Mouse (Mus musculus): ENCODE data around the gene 2010005H15Rik. TPM values are rescaled to one million over a fixed set of nuclear protein-coding genes. Genes with fewer than 3 reads are reported as not detected.
"Not testable (repeated sequence)": the region's sequence is repeated elsewhere in the genome, so short reads cannot be mapped to it uniquely, and the experiment has no call there.

The 2010005H15Rik gene
- not detected for total RNA-seq (2021)
- long read RNA-seq, partial matches to known transcripts = 0 of 1 reads
- long read RNA-seq, other reads (novel, unspliced or antisense) = 0 of 1 reads

DNA sequence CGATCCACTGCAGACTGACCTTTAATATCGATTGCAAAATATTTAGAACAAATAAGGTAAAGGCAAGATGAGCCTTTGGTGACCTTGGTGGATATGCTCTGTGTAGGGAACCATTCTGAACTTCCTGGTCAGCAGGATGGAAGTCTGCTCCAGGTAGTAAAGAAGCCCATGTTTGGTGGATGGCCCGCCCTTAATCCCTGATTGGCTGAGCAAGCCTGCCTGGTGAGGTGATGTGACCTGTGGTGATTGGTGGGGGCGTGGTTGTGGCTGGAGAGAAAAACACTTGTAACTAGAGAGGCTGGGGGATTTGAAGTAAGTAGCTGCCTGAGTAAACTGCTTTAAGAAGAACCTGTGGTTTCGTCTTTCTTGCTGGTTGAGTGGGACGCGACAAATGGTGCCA is at the start of gene 2010005H15Rik:
Gene 2010005H15Rik (plus strand): TSS at position 301 of the 400 bp plus-strand sequence.
- not testable (repeated sequence) for DNase-seq (ENCODE audit: low spot score in 2 of 2)

DNA sequence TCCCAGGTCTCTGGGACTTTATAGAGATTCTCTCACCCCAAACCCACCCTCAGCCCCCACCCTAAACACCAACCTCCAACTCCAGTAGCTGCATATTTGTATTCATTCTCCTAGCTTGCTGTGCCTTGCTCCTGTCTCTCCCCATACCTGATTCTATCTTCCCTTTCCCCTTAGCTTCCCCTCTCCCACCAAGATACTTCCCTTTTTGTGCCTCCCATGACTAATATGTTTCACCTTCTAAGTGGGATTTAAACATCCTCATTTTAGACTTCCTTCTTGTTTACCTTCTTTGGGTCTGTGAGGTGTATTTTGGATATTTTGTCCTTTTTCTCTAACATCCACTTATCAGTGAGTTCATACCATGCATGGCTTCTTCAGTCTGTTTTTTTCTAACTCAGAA is 45.2 kb upstream of the 2010005H15Rik start:
- no peak for DNase-seq (ENCODE audit: low spot score in 2 of 2)

DNA sequence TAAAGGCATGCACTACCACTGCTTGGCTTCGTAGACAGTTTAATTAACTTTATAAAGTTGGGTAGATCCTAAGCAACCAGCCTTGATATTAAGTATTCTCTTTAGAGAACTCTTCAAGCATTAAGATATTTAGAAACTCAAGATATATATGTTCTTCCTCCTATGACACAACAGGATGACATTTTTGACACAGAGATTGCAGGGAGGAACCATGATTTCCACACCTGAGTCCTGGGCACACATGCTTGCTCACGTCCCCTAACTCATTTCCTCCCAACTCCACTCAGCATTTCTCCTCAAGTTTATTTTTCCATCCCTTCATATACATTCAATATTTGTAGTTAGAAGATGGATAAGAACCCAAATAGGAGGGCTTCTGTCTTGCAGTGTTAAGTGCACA is 41.4 kb upstream of the 2010005H15Rik start:
- no peak for DNase-seq (ENCODE audit: low spot score in 2 of 2)

DNA sequence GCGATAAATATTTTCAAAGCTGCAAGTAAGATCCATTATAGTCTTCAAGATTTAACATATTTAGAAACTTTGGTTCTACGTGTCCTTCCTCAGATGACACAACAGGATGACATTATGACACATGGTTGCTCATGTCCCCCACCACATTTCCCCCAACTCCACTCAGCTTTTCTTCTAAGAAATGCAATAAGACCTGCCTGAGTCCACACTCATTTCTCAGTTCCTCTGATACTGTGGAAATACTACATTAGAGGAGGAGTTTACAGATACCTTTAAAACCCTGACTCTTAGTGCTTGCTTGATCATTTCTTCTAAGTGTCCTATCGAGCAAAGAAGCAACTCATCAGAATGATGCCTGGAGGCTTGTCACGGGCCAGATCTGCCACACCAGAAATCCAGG is 37.4 kb upstream of the 2010005H15Rik start, which contains the start of gene Gm5483:
Gene Gm5483 (plus strand): TSS at position 301 of the 400 bp plus-strand sequence.
- not testable (repeated sequence) for DNase-seq (ENCODE audit: low spot score in 2 of 2)

DNA sequence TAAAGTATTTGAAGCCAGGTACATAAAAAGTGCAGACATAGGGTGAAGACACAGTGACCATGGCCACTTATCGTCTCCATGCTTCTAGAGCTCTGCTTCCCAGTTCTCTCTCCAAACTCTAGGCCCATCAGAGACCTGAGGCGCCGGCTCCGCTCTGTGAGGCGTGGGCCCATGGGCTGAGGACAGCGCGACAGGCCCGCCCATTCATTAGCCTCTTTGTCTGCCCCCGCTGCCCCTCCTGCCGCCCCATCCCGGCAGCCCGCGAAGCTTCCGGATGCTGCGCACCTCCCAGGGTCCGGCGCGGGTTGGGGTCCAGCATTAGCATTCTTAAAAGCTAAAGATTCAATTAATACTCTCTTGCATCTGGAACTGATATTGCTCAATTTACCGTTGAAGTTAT is 22.0 kb upstream of the 2010005H15Rik start:
- DNase-seq (ENCODE audit: low spot score in 2 of 2) = no peak

DNA sequence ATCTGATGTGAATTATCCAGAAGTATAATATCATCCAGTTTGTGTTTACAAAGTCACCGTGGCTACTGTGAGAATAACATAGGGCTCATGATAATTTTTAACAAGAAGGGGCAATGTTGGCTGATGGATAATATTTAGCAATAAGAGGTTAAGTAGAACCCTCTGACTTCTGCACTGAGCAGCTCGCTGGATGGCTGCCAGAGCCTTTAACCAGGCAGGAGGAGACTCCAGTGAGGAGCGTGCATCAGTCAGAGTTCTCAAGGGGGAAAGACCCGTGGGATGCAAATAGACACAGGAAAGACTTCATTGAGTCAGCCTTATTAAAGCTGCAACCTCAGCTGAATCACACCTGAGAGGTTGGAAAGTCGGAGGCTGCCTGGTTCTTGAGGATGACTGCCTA is 17.4 kb upstream of the 2010005H15Rik start:
- DNase-seq (ENCODE audit: low spot score in 2 of 2) = no peak

DNA sequence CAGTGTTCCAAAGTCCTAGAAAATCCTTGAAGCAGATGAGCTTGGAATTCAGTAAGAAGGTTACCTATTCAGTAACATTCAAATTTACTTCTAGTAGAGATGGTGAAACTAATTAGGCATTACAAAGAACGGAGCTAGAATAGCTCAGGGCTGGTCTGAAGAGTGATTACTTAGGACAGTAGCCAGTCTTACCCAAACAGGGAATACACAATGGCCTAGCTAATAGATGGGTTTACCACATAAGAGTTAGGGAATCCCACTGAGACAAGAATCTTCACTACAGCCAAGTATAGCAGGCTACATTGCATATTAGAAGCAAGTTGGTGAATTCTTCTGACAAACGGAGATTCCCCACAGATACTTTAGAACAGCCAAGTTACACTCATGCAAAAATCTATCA is 15.6 kb upstream of the 2010005H15Rik start:
- not testable (repeated sequence) for DNase-seq (ENCODE audit: low spot score in 2 of 2)

DNA sequence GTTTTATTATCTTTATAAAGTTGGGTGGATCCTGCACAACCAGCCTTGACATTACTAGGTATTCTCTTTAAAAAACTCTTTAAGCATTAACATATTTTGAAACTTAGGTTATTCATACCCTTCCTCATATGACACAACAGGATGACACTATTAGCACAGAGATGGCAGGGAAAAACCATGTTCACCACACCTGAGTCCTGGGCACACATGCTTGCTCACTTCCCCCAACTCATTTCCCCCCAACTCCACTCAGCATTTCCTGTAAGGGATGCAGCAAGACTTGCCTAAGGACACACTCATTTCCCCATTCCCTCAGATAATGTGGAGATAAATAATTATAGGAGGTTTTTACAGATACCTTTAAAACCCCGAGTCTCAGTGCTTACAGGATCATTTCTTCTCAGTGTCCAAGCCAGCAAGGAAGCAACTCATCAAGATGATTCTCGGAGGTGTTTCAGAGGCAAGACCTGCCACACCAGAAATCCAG is 11.3 kb upstream of the 2010005H15Rik start, which contains the start of gene Gm5416:
Gene Gm5416 (plus strand): TSS at position 437 of the 487 bp plus-strand sequence.
- no peak for DNase-seq (ENCODE audit: low spot score in 2 of 2)

DNA sequence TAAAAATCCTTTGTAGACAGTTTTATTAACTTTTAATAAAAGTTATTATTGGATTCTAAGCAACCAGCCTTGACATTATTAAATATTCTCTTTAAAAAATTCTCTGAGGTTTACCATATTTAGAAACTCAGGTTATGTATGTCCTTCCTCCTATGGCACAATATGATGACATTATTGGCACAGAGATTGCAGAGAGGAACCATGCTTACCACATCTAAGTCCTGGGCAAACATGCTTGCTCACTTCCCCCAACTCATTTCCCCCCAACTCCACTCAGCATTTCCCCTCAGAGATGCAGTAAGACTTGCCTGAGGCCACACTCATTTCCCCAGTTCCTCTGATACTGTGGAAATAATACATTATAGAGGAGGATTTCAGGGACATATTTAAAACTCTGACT is 39.3 kb downstream of the 2010005H15Rik start:
- not testable (repeated sequence) for DNase-seq (ENCODE audit: low spot score in 2 of 2)

DNA sequence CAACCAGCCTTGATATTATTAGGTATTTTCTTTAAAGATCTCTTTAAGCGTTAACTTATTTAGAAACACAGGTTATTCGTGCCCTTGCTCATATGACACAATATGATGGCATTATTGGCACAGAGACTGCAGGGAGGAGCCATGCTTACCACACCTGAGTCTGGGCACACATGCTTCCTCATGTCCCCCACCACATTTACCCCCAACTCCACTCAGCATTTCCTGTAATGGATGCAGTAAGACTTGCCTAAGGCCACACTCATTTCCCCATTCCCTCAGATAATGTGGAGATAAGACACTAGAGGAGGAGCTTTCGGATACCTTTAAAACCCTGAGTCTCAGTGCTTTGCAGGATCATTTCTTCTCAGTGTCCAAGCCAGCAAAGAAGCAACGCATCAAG is 55.5 kb downstream of the 2010005H15Rik start, which contains the start of gene Stfa1:
Gene Stfa1 (plus strand): TSS at position 156 of the 400 bp plus-strand sequence.
- not testable (repeated sequence) for DNase-seq (ENCODE audit: low spot score in 2 of 2)

DNA sequence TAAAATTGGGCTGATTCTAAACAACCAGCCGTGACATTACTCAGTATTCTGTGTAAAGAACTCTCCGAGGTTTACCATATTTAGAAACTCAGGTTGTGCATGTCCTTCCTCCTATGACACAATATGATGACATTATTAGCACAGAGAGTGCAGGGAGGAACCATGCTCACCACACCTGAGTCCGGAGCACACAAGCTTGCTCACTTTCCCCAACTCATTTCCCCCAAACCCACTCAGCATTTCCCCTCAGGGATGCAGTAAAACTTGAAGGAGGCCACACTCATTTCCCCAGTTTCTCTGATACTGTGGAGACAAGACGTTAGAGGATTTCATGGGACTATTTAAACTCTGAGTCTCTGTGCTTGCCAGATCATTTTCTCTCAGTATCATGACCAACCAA is 67.9 kb downstream of the 2010005H15Rik start:
- DNase-seq (ENCODE audit: low spot score in 2 of 2) = no peak

Other genes starting within 250 kb of the 2010005H15Rik start
- 100 to 1,000 TPM in 1 of 2 experiments, 10 to 100 TPM in 1; 96.2 to 102 TPM for gene Kpna1, start 242.7 kb upstream of the 2010005H15Rik start, total RNA-seq (2021)
- 1 to 10 TPM; 4.5 to 5.8 TPM for gene Wdr5b, start 180.3 kb upstream of the 2010005H15Rik start, total RNA-seq (2021)
- gene Fam162a, start 149.9 kb upstream of the 2010005H15Rik start, total RNA-seq (2021) = 10 to 100 TPM; 95.2 to 95.4 TPM
- gene Ccdc58, start 149.8 kb upstream of the 2010005H15Rik start, total RNA-seq (2021) = 10 to 100 TPM; 21.5 to 22.1 TPM
- gene Csta1, start 90.2 kb upstream of the 2010005H15Rik start, total RNA-seq (2021) = not detected
- gene Stfa2l1, start 64.7 kb upstream of the 2010005H15Rik start, total RNA-seq (2021) = 1 to 10 TPM in 1 of 2 experiments, not detected in 1; 2.8 TPM
- gene Gm5483, start 37.3 kb upstream of the 2010005H15Rik start, total RNA-seq (2021) = 1 to 10 TPM in 1 of 2 experiments, not detected in 1; 3.2 TPM
- not detected for gene Gm5416, start 11.1 kb upstream of the 2010005H15Rik start, total RNA-seq (2021)
- gene Stfa1, start 55.5 kb downstream of the 2010005H15Rik start, total RNA-seq (2021) = 1 to 10 TPM in 1 of 2 experiments, not detected in 1; 2.9 TPM
- gene BC117090, start 112.9 kb downstream of the 2010005H15Rik start, total RNA-seq (2021) = not detected
- 1 to 10 TPM in 1 of 2 experiments, not detected in 1; 4.5 TPM for gene BC100530, start 146.3 kb downstream of the 2010005H15Rik start, total RNA-seq (2021)
- under 1 TPM in 1 of 2 experiments, not detected in 1; 0.89 TPM for gene Stfa2, start 187.0 kb downstream of the 2010005H15Rik start, total RNA-seq (2021)
- gene Stfa3, start 233.9 kb downstream of the 2010005H15Rik start, total RNA-seq (2021) = 1 to 10 TPM in 1 of 2 experiments, not detected in 1; 2.5 TPM